Mouse (Mus musculus): ENCODE results near the gene Tmprss4.

GRCm38 (mm10) chr9:45173475-45173874, 30.4 kb downstream of the Tmprss4 start:
- TF ChIP-seq CTCF (IDR thresholded peaks at IDR 0.05) (no peak), EP300 (IDR thresholded peaks at IDR 0.05) (no peak)
